Mouse (Mus musculus) embryonic facial prominence, embryonic 14.5 days (tissue): ENCODE measurements around the gene Mrnip. TPM values are rescaled to one million over a fixed set of nuclear protein-coding genes. Genes with fewer than 3 reads are reported as not detected.

Experiments
- ATAC-seq: fragments of 200-750 bp; cut with Nextera tagmentation; 2 replicates; pipeline ENCODE4 v1.8.0; 2017; ENCODE audit warnings: low read depth, moderate number of reproducible peaks, moderate TSS enrichment
- DNase-seq: peaks from one replicate; pipeline ENCODE4 v3.0.0-alpha.2; 2015; ENCODE audit warnings: low spot score
- H3K27ac ChIP-seq: fragments of 300-500 bp; sonication (generic); replicated peaks from 2 replicates; pipeline ENCODE4 v1.5.1; 2014; ENCODE audit warnings: low read depth, mild to moderate bottlenecking, low read length, moderate library complexity
- H3K27me3 ChIP-seq: fragments of 300-500 bp; sonication (generic); replicated peaks from 2 replicates; pipeline ENCODE4 v1.6.1; 2014; ENCODE audit warnings: low read length; ENCODE audit not compliant: control insufficient read depth, insufficient read depth
- H3K36me3 ChIP-seq: fragments of 300-500 bp; sonication (generic); 2 replicates; pipeline ENCODE4 v1.6.1; 2014; ENCODE audit warnings: low read length, mixed read lengths; ENCODE audit not compliant: control insufficient read depth, insufficient read depth
- H3K4me1 ChIP-seq: fragments of 300-500 bp; sonication (generic); 2 replicates; pipeline ENCODE4 v1.6.1; 2014; ENCODE audit warnings: antibody characterized with exemption, low read length; ENCODE audit not compliant: control insufficient read depth, insufficient read depth
- H3K4me2 ChIP-seq: fragments of 300-500 bp; sonication (generic); 2 replicates; pipeline ENCODE4 v1.6.1; 2014; ENCODE audit warnings: low read depth, mild to moderate bottlenecking, low read length, moderate library complexity, mixed read lengths
- H3K4me3 ChIP-seq: fragments of 300-500 bp; sonication (generic); 2 replicates; pipeline ENCODE4 v1.5.1; 2014; ENCODE audit warnings: low read depth, mild to moderate bottlenecking, low read length
- H3K9ac ChIP-seq: fragments of 300-500 bp; sonication (generic); 2 replicates; pipeline ENCODE4 v1.6.1; 2014; ENCODE audit warnings: low read depth, mild to moderate bottlenecking, low read length, moderate library complexity, mixed read lengths
- H3K9me3 ChIP-seq: fragments of 300-500 bp; sonication (generic); 2 replicates; pipeline ENCODE4 v1.6.1; 2016; ENCODE audit warnings: low read length; ENCODE audit not compliant: control insufficient read depth
- WGBS: fragments of 180-500 bp; shearing (Covaris S2); extraction: QIAGEN DNeasy Blood & Tissue Kit; methylation state at CpG from one replicate; pipeline ENCODE4 v1.1.7; 2014; 5-methylcytosine and 5-hydroxymethylcytosine counted together
- polyA plus RNA-seq: library from polyadenylated mRNA; unstranded; fragments of >200 nt; fragmentation: Nextera tagmentation; extraction: Ambion mirVana; gene quantifications from 2 replicates; pipeline ENCODE4 v1.2.1, GENCODE M21; 2014

Gene Mrnip
- polyA plus RNA-seq, 1 experiment from 2014 or later: 17.7 TPM

DNA sequence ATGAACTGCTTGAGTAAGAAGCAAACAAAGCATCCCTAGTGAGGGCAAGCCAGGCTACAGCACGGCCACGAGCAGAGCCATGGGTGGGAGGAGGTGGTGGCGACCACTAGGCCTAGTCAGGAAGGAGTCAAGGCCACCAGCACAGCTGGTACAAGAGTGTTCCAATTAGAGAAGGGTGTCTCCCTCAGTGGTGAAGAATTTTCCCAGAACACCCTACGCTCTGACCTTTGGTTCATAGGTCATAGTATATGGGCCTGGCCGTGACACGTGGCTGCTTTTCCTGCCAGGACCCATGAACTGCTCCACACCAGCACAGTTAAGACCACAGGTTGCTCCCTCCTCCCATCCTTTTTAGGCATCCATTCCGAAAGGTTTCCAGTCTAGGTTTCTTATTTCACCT lies 34.7 kb upstream of the Mrnip start:
- Histone ChIP-seq H3K9me3 (no peaks in the 10 kb centered on the region), H3K9ac (no peak overlapping the region), H3K4me2 (no peak overlapping the region), H3K4me1 (no peaks in the 10 kb centered on the region), H3K4me3 (no peak overlapping the region), H3K36me3 (peaks cover 89% of the 10 kb centered on the region), H3K27ac (no peak overlapping the region), H3K27me3 (no peaks in the 10 kb centered on the region)
- WGBS: 71% methylated on average over 7 of the region's 7 CpGs
- DNase-seq (no peak), ATAC-seq (no peak)

DNA sequence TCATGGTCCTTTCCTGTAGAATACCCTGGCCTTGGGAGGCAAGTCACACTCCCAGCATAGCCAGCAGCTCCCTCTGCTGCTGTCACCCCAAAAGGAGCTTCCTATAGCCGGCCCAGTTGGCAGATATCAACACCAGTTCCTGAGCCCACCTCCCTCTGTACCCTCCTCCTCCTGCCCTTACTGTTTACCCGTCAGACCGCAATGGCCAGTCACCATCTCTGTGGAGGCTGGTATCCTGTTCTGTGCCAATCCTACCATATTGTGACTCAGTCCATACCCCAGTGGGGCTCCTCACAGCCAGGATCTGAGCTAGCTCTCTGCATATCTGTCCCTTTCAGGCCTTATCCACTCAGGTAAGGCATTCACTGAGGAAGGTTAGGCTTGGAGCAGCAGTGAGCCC lies 28.7 kb upstream of the Mrnip start:
- H3K27me3 ChIP-seq: no peaks in the 10 kb centered on the region
- H3K4me1 ChIP-seq: no peaks in the 10 kb centered on the region
- no peak overlapping the region for H3K4me3 ChIP-seq
- no peak for ATAC-seq
- no peak overlapping the region for H3K9ac ChIP-seq
- no peak overlapping the region for H3K27ac ChIP-seq
- H3K4me2 ChIP-seq: no peak overlapping the region
- H3K9me3 ChIP-seq: no peaks in the 10 kb centered on the region
- peaks cover 91% of the 10 kb centered on the region for H3K36me3 ChIP-seq
- DNase-seq: no peak
- 89% methylated on average over 3 of the region's 3 CpGs for WGBS

DNA sequence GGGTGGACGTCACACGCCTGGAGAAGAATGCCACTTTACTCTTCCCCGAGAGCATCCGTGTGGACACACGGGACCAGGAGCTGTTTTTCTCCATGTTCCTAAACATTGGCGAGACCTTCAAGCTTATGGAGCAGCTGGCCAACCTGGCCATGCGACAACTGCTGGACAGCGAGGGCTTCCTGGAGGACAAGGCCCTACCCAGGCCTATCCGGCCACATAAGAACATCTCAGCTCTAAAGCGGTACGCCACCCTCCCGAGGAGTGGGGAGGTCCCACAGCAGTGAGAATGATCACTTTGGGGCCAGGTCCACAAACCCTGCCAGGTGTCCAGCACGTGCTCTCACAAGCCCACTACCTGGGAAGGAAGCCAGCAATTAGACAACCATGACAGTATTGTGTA lies 28.1 kb upstream of the Mrnip start:
- DNase-seq (no peak), ATAC-seq (no peak)
- H3K4me1 ChIP-seq: no peaks in the 10 kb centered on the region
- no peak overlapping the region for H3K27ac ChIP-seq
- no peak overlapping the region for H3K4me3 ChIP-seq
- WGBS: 92% methylated on average over 13 of the region's 13 CpGs
- H3K9ac ChIP-seq: no peak overlapping the region
- no peaks in the 10 kb centered on the region for H3K27me3 ChIP-seq
- no peaks in the 10 kb centered on the region for H3K9me3 ChIP-seq
- H3K4me2 ChIP-seq: no peak overlapping the region
- peaks cover 91% of the 10 kb centered on the region for H3K36me3 ChIP-seq

DNA sequence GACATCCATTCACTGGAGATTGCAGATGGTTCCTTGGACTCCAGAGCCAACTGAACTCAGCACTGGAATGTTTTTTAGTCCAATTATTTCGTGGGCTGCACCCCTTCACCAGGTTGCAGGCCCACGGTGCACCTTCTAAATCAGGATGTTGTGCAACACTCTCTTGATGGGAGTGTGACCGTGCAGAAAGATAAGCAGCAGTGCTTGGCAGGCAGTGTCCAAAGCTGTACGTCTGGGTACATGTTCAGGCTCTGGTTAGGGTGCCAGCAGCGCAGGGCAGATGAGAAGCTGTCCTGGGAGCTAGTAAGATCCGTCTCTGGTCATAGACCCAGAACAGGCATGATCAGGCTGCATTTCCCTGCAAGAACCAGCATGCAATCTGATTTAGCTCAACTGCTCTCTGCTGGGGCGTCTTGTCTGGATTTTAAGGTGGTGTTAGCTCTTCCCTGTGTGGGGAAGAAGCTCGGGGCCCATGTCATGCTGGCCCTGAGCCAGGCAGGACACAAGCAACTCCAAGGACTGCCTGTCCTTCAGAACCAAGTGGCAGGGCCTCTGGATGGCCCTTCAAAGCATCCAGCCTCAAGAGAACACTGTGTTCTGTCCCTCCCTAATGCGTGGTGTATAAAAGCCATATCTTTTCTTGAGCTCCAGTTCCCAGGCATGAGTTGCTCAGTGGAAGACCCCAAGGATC lies 26.8 kb upstream of the Mrnip start:
- Histone ChIP-seq H3K9me3 (no peaks in the 10 kb centered on the region), H3K36me3 (peaks cover 91% of the 10 kb centered on the region), H3K27me3 (no peaks in the 10 kb centered on the region), H3K4me1 (no peaks in the 10 kb centered on the region), H3K9ac (no peak overlapping the region), H3K27ac (no peak overlapping the region), H3K4me2 (no peak overlapping the region), H3K4me3 (no peak overlapping the region)
- ATAC-seq (no peak), DNase-seq (no peak)
- 78% methylated on average over 9 of the region's 9 CpGs for WGBS

DNA sequence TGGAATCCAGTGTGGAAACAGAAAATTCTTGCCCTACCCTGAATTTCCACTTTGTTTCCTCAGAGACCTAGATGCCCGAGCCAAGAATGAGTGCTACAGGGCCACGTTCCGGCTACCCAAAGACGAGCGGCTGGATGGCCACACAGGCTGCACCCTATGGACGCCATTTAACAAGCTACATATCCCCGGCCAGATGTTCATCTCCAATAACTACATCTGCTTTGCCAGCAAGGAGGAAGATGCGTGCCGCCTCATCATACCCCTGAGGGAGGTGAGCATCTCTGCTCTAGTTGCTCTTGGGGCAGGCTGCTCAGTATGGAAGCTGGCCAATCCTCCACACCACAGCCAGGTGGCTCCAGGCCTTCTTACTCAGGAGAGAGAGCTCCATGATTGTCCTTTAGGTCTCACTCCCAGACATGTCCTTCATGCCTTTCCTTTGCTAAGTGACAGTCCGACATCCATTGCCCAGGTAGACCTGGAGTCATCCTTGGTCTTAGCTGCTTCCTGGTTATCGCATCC lies 26.2 kb upstream of the Mrnip start:
- no peaks in the 10 kb centered on the region for H3K9me3 ChIP-seq
- no peak overlapping the region for H3K4me3 ChIP-seq
- WGBS: 90% methylated on average over 11 of the region's 11 CpGs
- no peak overlapping the region for H3K4me2 ChIP-seq
- no peak overlapping the region for H3K9ac ChIP-seq
- peaks cover 91% of the 10 kb centered on the region for H3K36me3 ChIP-seq
- no peak overlapping the region for H3K27ac ChIP-seq
- H3K4me1 ChIP-seq: no peaks in the 10 kb centered on the region
- H3K27me3 ChIP-seq: no peaks in the 10 kb centered on the region
- DNase-seq: no peak
- no peak for ATAC-seq

DNA sequence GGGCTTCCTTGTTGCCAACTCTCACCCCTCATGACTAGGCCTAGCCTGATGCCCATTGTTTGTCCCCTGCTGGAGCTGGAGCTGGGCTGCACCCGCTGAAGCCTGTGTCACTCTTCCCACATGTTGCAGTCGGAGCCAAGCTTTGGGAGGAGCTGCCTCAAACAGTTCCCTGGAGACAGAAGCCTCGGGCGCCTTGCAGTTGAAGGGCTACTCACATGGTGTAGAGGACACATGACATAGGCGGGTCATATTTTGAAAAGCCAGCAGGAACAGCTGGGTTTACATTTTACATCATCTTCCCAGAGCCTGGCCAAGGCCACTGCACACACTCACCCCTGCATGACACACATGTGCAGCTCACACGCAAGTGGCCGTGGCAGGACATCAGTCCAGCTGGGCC lies 25.0 kb upstream of the Mrnip start:
- Histone ChIP-seq H3K27ac (no peak overlapping the region), H3K27me3 (no peaks in the 10 kb centered on the region), H3K36me3 (peaks cover 91% of the 10 kb centered on the region), H3K9ac (no peak overlapping the region), H3K4me3 (no peak overlapping the region), H3K9me3 (no peaks in the 10 kb centered on the region), H3K4me2 (no peak overlapping the region), H3K4me1 (no peaks in the 10 kb centered on the region)
- WGBS: 83% methylated on average over 7 of the region's 7 CpGs
- DNase-seq (no peak), ATAC-seq (no peak)

DNA sequence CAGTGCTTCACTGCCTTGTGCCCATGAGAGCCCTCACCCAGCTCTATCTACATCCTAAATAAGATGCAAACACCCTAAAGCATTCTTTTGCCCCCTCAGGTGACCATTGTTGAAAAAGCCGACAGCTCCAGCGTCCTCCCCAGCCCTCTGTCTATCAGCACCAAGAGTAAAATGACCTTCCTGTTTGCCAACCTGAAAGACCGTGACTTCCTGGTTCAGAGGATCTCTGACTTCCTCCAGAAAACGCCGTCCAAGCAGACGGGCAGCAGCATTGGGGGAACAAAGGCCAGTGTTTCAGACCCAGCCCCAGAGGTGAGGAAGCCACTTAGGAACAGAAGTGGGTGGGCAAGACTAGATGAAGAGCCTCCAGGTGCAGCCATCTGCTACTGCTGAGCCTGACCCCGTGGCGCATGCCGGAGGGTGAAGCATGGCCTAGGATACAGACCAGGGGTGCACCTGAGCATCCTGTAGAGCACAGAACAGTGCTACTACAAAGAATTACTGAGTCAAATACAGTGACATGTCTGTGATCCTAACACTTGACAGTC lies 24.6 kb upstream of the Mrnip start:
- H3K27ac ChIP-seq: no peak overlapping the region
- no peaks in the 10 kb centered on the region for H3K27me3 ChIP-seq
- no peak overlapping the region for H3K4me3 ChIP-seq
- no peaks in the 10 kb centered on the region for H3K4me1 ChIP-seq
- no peak overlapping the region for H3K9ac ChIP-seq
- no peak for ATAC-seq
- WGBS: 80% methylated on average over 9 of the region's 9 CpGs
- H3K36me3 ChIP-seq: peaks cover 94% of the 10 kb centered on the region
- DNase-seq: no peak
- H3K9me3 ChIP-seq: no peaks in the 10 kb centered on the region
- no peak overlapping the region for H3K4me2 ChIP-seq

DNA sequence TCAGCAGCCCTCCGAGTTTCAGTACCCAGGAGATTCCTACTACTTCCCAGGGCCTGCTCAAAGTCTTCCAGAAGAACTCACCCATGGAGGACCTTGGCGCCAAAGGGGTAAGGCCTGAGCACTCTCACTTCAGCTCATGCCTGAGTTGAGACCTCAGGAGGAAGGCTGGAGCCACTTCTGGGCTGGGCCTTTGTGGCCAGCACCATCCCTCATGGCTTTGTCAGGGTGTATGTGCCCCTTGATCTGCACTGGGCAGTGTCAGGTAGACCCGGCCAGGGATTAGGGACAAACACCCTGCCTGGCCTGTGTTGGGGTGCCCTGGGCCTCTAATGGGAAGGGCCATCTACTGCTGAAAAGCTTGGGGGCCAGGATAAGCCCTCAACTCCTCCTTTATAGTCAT lies 22.9 kb upstream of the Mrnip start:
- peaks cover 94% of the 10 kb centered on the region for H3K36me3 ChIP-seq
- H3K4me3 ChIP-seq: no peak overlapping the region
- H3K27me3 ChIP-seq: no peaks in the 10 kb centered on the region
- no peaks in the 10 kb centered on the region for H3K9me3 ChIP-seq
- WGBS: 87% methylated on average over 3 of the region's 3 CpGs
- no peaks in the 10 kb centered on the region for H3K4me1 ChIP-seq
- ATAC-seq: no peak
- H3K9ac ChIP-seq: no peak overlapping the region
- no peak overlapping the region for H3K27ac ChIP-seq
- H3K4me2 ChIP-seq: no peak overlapping the region
- DNase-seq: no peak

DNA sequence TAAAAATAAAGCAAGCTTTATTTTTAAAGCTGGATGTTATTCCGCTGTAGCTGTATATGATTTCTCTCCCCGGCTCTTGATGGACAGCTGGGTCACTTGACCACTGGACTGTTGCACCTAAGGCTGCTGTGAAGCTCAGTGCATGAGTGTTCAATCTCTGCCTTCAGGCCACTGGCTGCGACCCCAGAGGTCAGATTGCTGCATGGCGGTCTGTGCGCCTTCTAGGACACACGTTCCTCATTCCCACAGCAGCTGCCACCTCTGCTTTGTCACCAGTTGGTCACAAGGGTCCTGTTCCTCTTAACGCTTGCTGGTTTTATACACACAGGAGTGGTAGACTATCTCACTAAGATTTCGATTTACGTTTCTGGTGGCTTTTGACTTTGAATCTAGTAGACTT lies 20.1 kb upstream of the Mrnip start:
- H3K4me3 ChIP-seq: no peak overlapping the region
- no peak overlapping the region for H3K4me2 ChIP-seq
- H3K27me3 ChIP-seq: no peaks in the 10 kb centered on the region
- no peaks in the 10 kb centered on the region for H3K9me3 ChIP-seq
- ATAC-seq: no peak
- H3K9ac ChIP-seq: no peak overlapping the region
- no peak overlapping the region for H3K27ac ChIP-seq
- peaks cover 99% of the 10 kb centered on the region for H3K36me3 ChIP-seq
- DNase-seq: no peak
- 52% methylated on average over 9 of the region's 9 CpGs for WGBS
- H3K4me1 ChIP-seq: no peaks in the 10 kb centered on the region
